Mouse (Mus musculus): Measurements from ENCODE around the gene Tcf21.

DNA sequence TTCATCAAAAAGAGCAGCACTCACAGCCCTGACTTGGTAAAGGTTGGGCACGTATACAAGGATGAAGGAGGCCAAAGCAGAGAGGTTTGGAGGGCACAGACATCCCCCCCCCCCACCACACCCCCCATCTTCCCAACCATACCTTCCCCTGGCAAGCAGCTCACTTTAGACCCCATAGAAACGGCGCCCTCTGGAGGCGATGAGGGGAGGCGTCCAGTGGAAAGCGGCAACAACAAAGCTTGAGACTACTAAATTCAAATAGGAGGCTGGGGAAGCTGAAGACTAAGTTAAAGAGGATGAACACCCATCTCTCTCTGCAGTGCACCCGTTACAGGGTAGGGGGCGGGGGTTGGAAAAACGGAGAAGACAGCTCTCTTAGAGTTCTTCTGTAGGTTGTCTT, 38.1 kb upstream of the Tcf21 start:
- TF ChIP-seq CTCF (IDR thresholded peaks at IDR 0.05; ENCODE audit: low read depth) (peak; percentile 60), EP300 (optimal IDR thresholded peaks at IDR 0.05) (no peak)
